Mouse (Mus musculus) lung, postnatal 0 days (tissue): ENCODE measurements around the gene Stag2. TPM values are rescaled to one million over a fixed set of nuclear protein-coding genes. Genes with fewer than 3 reads are reported as not detected.

Experiments used
- ATAC-seq: fragments of 200-750 bp; cut with Nextera tagmentation; 2 replicates; pipeline ENCODE4 v1.8.0; 2017; ENCODE audit warnings: moderate library complexity
- DNase-seq: peaks from one replicate; pipeline ENCODE4 v3.0.0-alpha.2; 2016; ENCODE audit warnings: low spot score
- H3K27ac ChIP-seq: fragments of 300-500 bp; sonication (generic); 2 replicates; pipeline ENCODE4 v1.5.1; 2014; ENCODE audit warnings: antibody characterized with exemption, mild to moderate bottlenecking, low read length, mixed read lengths
- H3K27me3 ChIP-seq: fragments of 300-500 bp; sonication (generic); replicated peaks from 2 replicates; pipeline ENCODE4 v1.6.1; 2014; ENCODE audit warnings: low read length, mixed read lengths; ENCODE audit not compliant: insufficient read depth
- H3K36me3 ChIP-seq: fragments of 300-500 bp; sonication (generic); 2 replicates; pipeline ENCODE4 v1.6.1; 2014; ENCODE audit warnings: low read length, mixed read lengths; ENCODE audit not compliant: insufficient read depth
- H3K4me1 ChIP-seq: fragments of 300-500 bp; sonication (generic); 2 replicates; pipeline ENCODE4 v1.6.1; 2014; ENCODE audit warnings: antibody characterized with exemption, low read depth, low read length, mixed read lengths; ENCODE audit not compliant: insufficient read depth
- H3K4me2 ChIP-seq: fragments of 300-500 bp; sonication (generic); replicated peaks from 2 replicates; pipeline ENCODE4 v1.6.1; 2014; ENCODE audit warnings: low read depth, mild to moderate bottlenecking, low read length, moderate library complexity, mixed read lengths
- H3K4me3 ChIP-seq: fragments of 300-500 bp; sonication (generic); 2 replicates; pipeline ENCODE4 v1.5.1; 2014; ENCODE audit warnings: low read depth, low read length
- H3K9ac ChIP-seq: fragments of 300-500 bp; sonication (generic); replicated peaks from 2 replicates; pipeline ENCODE4 v1.6.1; 2014; ENCODE audit warnings: low read depth, mild to moderate bottlenecking
- H3K9me3 ChIP-seq: fragments of 300-500 bp; sonication (generic); 2 replicates; pipeline ENCODE4 v1.6.1; 2016; ENCODE audit warnings: low read length, mixed read lengths
- CTCF ChIP-seq: IDR thresholded peaks from 2 replicates; pipeline ENCODE4 v1.5.1; 2016; ENCODE audit warnings: antibody characterized with exemption, mild to moderate bottlenecking
- EP300 ChIP-seq: IDR thresholded peaks from 2 replicates; pipeline ENCODE4 v1.6.1; 2016; ENCODE audit warnings: antibody characterized with exemption, mild to moderate bottlenecking, control low read depth
- WGBS: fragments of 180-500 bp; shearing (Covaris S2); extraction: QIAGEN DNeasy Blood & Tissue Kit; methylation state at CpG from one replicate; pipeline ENCODE4 v1.1.7; 2014; 5-methylcytosine and 5-hydroxymethylcytosine counted together
- polyA plus RNA-seq: library from polyadenylated mRNA; unstranded; fragments of >200 nt; fragmentation: Nextera tagmentation; extraction: Ambion mirVana; gene quantifications from 2 replicates; pipeline ENCODE4 v1.2.1, GENCODE M21; 2015

The Stag2 gene
- 26.8 and 32.8 TPM in 2 replicates for polyA plus RNA-seq

GRCm38 (mm10) chrX:42148788-42149556 is at the start of gene Stag2:
Gene Stag2 (plus strand): TSS chrX:42149317.
- no peaks in the 10 kb centered on the region for H3K4me1 ChIP-seq
- no peaks in the 10 kb centered on the region for H3K27me3 ChIP-seq
- H3K36me3 ChIP-seq, result no peaks in the 10 kb centered on the region
- H3K27ac ChIP-seq, result peak within 1 kb of the TSS; percentile 99
- no peaks in the 10 kb centered on the region for H3K9me3 ChIP-seq
- ATAC-seq (peak; percentile 85), DNase-seq (peak; percentile 94)
- 5% methylated on average over 44 of the region's 76 CpGs for WGBS
- TF ChIP-seq EP300 (0 out of 2 replicates have a peak, but pooled peaks have one; percentile 22), CTCF (peak; percentile 81)
- H3K4me3 ChIP-seq, result peak within 1 kb of the TSS; percentile 65
- H3K4me2 ChIP-seq, result peak within 1 kb of the TSS; percentile 50
- H3K9ac ChIP-seq, result peak within 1 kb of the TSS; percentile 90

- Histone ChIP-seq H3K4me3 (no peak overlapping the region), H3K27me3 (no peaks in the 10 kb centered on the region), H3K27ac (no peak overlapping the region), H3K4me1 (no peaks in the 10 kb centered on the region), H3K9me3 (no peaks in the 10 kb centered on the region), H3K36me3 (no peaks in the 10 kb centered on the region), H3K9ac (no peak overlapping the region), H3K4me2 (no peak overlapping the region)
- 47% methylated on average over 6 of the region's 6 CpGs for WGBS
- peak; percentile 44 for DNase-seq
- no peak for ATAC-seq
- TF ChIP-seq EP300, result no peak
- no peak for TF ChIP-seq CTCF
Observed at GRCm38 (mm10) chrX:42107137-42107536, 42.0 kb upstream of the Stag2 start.

GRCm38 (mm10) chrX:42110585-42110984 is 38.5 kb upstream of the Stag2 start:
- Histone ChIP-seq H3K27ac (no peak overlapping the region), H3K36me3 (no peaks in the 10 kb centered on the region), H3K4me2 (no peak overlapping the region), H3K9ac (no peak overlapping the region), H3K9me3 (no peaks in the 10 kb centered on the region), H3K27me3 (no peaks in the 10 kb centered on the region), H3K4me1 (no peaks in the 10 kb centered on the region), H3K4me3 (no peak overlapping the region)
- no peak for ATAC-seq
- DNase-seq, result no peak
- TF ChIP-seq CTCF, result no peak
- TF ChIP-seq EP300, result no peak
- 45% methylated on average over 1 of the region's 1 CpGs for WGBS

- no peaks in the 10 kb centered on the region for H3K36me3 ChIP-seq
- H3K27ac ChIP-seq, result no peak overlapping the region
- no peak overlapping the region for H3K4me2 ChIP-seq
- no peaks in the 10 kb centered on the region for H3K27me3 ChIP-seq
- no peak overlapping the region for H3K4me3 ChIP-seq
- no peak for DNase-seq
- WGBS, result 73% methylated on average over 6 of the region's 6 CpGs
- H3K9ac ChIP-seq, result no peak overlapping the region
- no peaks in the 10 kb centered on the region for H3K9me3 ChIP-seq
- ATAC-seq, result no peak
- H3K4me1 ChIP-seq, result no peaks in the 10 kb centered on the region
- TF ChIP-seq EP300 (no peak), CTCF (no peak)
Observed at GRCm38 (mm10) chrX:42119442-42120048, 29.6 kb upstream of the Stag2 start.

- WGBS, result 57% methylated on average over 5 of the region's 5 CpGs
- ATAC-seq, result no peak
Observed at GRCm38 (mm10) chrX:42124963-42125697, 24.0 kb upstream of the Stag2 start.

GRCm38 (mm10) chrX:42139882-42140281 is 9.2 kb upstream of the Stag2 start:
- Histone ChIP-seq H3K36me3 (no peaks in the 10 kb centered on the region), H3K9ac (no peak overlapping the region), H3K27ac (no peak overlapping the region), H3K27me3 (no peaks in the 10 kb centered on the region), H3K9me3 (no peaks in the 10 kb centered on the region), H3K4me1 (no peaks in the 10 kb centered on the region), H3K4me2 (no peak overlapping the region), H3K4me3 (no peak overlapping the region)
- TF ChIP-seq EP300, result peak; percentile 70
- TF ChIP-seq CTCF, result 0 out of 2 replicates have a peak, but pooled peaks have one; percentile 16
- DNase-seq, result peak; percentile 68
- WGBS, result 29% methylated on average over 9 of the region's 9 CpGs
- ATAC-seq, result peak; percentile 91

More at GRCm38 (mm10) chrX:42124963-42125697, 24.0 kb upstream of the Stag2 start:
- TF ChIP-seq EP300 (no peak), CTCF (no peak)
- H3K27ac ChIP-seq, result no peak overlapping the region
- H3K9me3 ChIP-seq, result no peaks in the 10 kb centered on the region
- H3K4me2 ChIP-seq, result no peak overlapping the region
- no peaks in the 10 kb centered on the region for H3K27me3 ChIP-seq
- H3K4me1 ChIP-seq, result no peaks in the 10 kb centered on the region
- DNase-seq, result no peak
- no peak overlapping the region for H3K9ac ChIP-seq
- no peaks in the 10 kb centered on the region for H3K36me3 ChIP-seq
- H3K4me3 ChIP-seq, result no peak overlapping the region
